Mouse (Mus musculus): ENCODE measurements at regions not wholly inside any gene's neighbourhood (a gene's known extent, or its start where the extent isn't known, plus 50 kb on each side); places are given as distances from the start of the nearest gene placed in this dataset.
"Not testable (repeated sequence)": the region's sequence is repeated elsewhere in the genome, so short reads cannot be mapped to it uniquely, and the experiment has no call there.

DNA sequence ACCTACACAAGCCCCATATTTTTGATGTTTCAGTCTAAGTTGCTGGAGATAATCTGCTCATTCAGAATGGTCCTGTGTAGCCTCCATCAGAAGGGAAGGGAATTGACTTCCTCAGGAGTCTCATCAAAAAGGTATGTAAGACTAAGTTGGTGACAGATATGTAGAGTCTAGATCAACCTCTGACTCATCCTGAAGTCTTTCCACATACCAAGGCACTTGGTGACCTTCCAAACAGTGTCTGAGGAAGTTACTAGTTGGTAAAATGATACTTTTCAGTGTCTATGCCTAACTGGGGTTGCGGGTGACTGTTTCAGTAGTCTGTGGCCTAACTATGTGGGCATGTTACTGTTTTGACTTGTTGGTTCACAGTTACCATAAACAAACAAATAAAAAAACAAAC is 133.0 kb upstream of the Plcb4 start:
- DNase-seq = no peak

GRCm38 (mm10) chr2:135529619-135530018 is 129.2 kb upstream of the Plcb4 start:
- DNase-seq = no peak

DNA sequence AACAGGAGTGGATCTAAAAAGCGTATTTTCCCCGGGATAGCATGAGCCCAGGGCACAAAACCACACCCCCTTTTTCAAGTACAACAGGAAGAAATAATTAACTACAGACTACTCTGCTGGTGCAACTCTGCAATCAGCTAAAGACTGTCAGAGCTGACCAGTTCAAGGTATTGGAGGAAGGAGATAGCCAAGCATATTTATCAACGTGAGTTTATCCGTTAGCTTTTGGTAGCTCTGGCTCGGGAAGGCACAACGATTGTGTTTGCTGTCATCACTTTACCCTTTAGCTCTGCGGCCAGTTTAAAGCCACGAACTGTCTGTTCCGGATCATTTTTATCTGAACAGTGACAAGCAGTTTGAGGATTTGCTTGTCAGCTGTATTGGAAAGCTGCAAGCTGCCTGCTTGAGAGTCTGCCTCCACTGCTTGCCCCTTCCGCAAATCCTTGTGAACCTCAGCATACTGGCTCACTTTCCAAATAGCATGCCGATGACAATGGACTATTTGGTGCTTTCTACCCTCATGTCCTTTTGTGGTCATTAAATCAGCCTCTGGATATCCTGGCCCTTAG is 122.4 kb upstream of the Plcb4 start:
- no peak for DNase-seq

- no peak for DNase-seq
Measured at GRCm38 (mm10) chr2:135538022-135538421, 120.8 kb upstream of the Plcb4 start.

GRCm38 (mm10) chr2:135541058-135541457 is 117.8 kb upstream of the Plcb4 start:
- peak; percentile 74 for DNase-seq

DNA sequence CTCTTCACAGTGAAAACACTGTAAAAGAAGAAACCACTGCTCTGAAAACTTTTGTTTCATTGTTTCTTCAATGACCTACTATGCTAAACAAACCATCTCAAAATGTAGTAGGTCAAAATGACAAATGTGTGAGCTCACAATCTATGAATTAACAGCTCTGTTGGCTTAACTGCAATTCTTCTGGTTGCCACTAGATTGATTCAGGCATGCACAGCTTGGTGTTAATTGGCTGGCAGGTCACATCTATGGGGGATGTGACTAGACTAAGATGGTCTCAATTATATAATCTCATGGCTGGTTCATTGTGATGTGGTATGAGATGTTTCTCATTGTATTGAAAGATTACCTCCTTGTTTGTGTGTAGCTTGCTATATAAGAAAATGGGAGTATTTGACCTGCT is 116.9 kb upstream of the Plcb4 start:
- no peak for DNase-seq

GRCm38 (mm10) chr2:135544882-135545281 is 113.9 kb upstream of the Plcb4 start:
- DNase-seq = no peak

- DNase-seq = no peak
Measured at GRCm38 (mm10) chr2:135547966-135548365, 110.8 kb upstream of the Plcb4 start.

DNA sequence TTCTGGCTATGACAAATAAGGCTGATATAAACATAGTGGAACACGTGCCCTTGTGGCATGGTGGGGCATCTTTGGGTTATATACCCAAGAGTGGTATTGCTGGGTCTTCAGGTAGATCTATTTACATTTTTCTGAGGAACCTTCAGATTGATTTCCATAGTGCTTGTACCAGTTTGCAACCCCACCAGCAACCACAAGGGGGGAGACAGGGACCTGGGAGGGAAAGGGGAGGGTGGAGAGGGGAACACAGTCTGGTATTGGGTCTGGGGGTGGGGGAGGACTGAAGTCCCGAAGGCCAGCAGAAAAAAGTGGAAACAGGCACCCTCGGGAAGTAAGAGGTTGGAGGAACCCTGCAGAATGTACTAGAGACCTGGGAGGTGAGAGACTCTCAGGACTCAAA is 105.8 kb upstream of the Plcb4 start:
- no peak for DNase-seq

DNA sequence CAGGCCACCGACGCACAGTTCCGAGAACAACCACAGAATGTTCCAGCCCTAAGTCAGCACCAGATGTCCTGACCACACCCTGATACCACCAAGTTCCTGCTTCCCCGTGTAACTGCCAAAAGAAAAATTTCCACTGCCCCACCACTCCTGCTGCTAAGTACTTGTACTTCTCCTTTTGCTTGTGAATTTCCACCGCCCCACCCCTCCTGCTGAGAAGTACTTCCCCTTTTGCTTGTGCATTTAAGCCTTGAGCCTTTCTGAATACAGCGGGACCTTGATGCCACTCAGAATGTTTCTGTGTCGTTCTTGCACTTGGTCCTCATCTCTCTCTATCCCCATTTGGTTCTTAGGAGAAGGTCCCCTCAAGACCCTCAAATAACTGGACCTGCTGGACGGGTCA is 100.8 kb upstream of the Plcb4 start:
- not testable (repeated sequence) for DNase-seq

- no peak for DNase-seq
Measured at GRCm38 (mm10) chr2:135559328-135559727, 99.5 kb upstream of the Plcb4 start.

DNA sequence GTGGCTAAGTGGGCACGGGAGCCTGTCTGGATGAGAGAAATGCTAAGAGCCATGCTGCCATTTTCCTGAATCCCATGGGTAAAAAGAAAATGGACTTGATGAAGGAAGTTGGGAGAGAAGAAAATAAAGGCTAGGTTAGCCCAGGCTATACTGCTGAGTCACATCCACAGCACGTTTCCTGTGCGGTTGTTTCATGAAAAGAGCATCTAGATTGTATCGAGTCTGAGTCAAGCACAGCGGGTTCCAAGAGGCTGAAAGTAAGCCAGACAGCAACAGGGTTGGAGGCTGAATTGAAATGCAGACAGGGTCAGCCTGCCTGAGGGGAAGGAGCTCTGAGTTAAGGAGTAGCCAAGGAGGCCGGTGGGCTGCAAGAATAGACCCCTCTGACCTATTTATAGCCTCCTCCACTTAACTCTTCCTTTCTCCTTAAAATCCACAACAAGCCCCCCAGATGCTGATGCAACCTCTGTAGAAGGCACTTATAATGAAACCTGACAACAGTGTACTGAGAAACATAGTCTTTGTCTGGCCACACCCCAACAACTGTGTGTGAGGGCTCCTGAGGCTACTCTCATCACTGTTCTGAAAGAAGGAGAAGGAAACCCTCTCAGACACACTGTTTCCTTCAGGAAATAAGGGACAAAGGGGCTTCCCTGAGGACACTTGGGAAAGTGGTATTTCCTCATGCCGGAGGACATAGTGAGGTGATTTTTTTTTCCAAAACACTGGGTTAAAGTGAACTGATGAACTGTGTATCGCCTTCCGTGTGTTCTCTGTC is 98.7 kb upstream of the Plcb4 start:
- DNase-seq = no peak

- no peak for DNase-seq
Measured at GRCm38 (mm10) chr2:135560856-135561255, 98.0 kb upstream of the Plcb4 start.

DNA sequence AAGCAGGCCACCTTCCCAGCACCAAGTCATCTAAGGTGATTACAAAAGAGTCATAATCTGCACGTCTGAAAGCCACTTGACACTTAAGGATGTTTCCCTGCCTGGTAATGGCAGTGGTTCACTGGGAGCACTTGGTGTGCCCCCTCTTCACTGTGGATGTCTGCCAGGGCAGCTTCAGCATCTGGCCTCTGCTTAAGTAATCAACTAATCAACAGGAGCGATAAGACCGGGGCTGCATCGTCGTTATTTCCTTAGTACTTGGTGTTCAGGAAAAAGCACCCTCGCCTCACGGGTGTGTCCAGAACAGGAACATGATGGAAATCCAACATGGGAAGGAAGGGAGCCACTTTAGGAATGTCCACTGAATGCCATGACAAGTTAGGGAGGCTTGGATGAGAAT is 97.1 kb upstream of the Plcb4 start:
- no peak for DNase-seq

- DNase-seq = peak; percentile 56
Measured at GRCm38 (mm10) chr2:135562140-135562890, 96.5 kb upstream of the Plcb4 start.

DNA sequence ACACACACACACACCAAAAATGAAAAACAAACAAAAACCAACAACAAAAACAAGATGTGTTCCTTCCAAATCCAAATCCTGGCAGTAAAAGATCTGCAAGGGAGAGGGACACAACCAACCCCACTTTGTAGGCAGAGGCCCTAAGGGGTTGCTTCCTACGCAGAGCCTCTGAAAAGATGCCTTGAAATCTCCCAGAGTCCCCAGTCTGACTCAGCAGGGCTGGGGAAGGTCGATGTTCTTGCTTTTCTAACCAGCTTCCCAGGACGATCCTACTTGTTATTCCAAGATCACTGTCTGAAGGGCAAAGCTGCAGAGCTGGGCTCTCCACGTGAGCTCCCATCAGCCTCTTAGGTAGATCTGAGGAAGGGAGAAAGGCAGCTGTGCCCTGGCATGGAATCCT is 94.6 kb upstream of the Plcb4 start:
- DNase-seq = no peak

- no peak for DNase-seq
Measured at GRCm38 (mm10) chr2:135568350-135568749, 90.5 kb upstream of the Plcb4 start.

DNA sequence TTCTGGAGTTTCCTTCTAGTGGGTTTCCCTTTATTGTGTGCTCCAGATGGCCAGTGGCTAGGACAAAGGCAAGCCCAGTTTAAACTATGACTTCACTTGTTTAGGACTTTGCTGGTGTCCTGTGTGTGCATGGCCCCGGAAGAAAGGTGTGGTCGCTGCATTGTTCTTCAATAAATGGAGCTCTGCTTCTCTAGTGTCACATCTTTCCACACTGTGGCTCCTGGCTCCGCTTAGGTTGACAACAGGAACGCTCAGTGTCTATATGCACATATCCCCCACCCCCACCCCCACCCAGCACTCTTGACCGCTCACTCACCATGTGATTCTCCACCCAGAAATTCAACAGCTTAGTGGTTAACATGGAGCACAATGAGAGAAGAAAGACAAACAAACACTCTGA is 87.2 kb upstream of the Plcb4 start:
- no peak for DNase-seq

DNA sequence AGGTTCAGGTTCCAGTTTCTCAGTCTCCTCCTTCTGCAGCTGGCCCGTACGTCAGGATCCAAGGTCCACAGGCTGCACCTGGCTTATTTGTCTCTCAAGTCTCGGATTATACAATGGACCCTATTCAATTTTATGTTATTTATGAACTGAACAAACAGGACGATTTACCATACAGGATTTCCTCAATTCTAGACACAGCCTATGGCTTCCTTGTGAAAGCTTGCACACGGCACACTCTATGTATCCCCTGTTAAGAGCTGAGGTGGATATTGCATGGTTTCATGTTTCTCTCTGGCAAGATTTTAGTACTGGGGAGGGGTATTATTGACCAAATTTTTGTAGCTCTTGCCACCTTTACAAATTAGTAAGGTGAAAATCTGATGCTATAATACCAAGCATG is 81.6 kb upstream of the Plcb4 start:
- DNase-seq = no peak

DNA sequence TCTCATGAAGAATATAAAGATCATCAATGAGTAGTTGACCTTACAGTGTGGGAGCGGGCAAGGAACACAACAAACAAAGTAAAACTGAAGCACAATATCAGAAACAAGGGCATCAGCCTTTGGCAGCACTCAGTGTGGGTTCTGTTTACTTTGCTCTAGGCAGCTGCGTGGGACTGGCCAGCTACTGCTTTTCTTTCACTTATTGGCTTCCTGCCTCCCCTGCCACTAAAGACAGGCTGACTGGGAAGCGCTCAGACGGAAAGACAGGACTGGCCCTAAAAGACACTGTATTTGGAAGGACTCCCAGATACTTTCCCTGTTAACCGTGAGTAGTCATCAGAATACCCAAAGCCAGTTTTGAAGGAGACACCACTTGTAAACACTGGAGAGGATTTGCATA is 80.7 kb upstream of the Plcb4 start:
- DNase-seq = peak; percentile 6

GRCm38 (mm10) chr2:135579514-135579913 is 79.3 kb upstream of the Plcb4 start:
- DNase-seq = no peak

GRCm38 (mm10) chr2:135580051-135580450 is 78.8 kb upstream of the Plcb4 start:
- no peak for DNase-seq

DNA sequence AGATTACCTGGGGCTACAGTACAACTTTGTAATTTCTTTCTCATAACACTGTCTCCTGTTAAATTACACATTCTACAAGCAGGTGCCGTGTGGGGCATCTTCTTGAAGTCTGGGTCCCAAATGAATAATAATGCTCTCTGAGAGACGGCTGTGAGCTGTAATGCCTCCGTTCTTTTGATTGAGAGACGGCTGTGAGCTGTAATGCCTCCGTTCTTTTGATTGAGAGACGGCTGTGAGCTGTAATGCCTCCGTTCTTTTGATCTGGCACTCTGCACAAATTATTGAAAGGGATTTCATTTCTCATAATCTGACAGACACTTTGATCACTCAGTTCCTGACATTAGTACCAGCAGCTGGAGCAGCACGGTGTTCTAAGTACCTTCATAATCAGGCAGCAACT is 76.5 kb upstream of the Plcb4 start:
- DNase-seq = no peak

DNA sequence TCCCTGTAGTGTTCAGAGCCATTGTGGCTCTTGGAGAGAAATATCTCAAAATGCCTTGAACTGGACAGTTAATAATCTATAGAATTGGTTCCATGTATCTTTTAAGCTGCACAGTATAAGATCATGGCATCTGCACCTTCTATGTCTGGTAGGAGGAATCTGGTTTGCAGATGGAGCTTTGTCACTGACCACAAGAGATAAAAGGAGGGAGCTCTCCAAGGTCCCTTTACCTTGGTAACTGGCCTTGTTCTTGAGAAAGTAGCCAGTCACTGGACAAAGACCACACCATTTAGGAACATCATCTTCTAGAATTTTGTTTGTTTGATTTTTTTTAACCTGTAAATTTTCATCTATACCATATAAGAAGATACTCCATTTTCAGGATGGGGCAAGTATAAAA is 52.5 kb upstream of the Plcb4 start:
- no peak for DNase-seq
